Mouse (Mus musculus): Measurements from ENCODE around the gene Gtf2f2.

- TF ChIP-seq POLR2A (IDR thresholded peaks at IDR 0.05; ENCODE audit: insufficient read length, low read depth) = no peak
- TF ChIP-seq MYOG (IDR thresholded peaks at IDR 0.05; ENCODE audit: control insufficient read depth in 1 of 3, insufficient read depth in 1 of 3, insufficient read length in 2 of 3, low read depth in 2 of 3) = no peak
- TF ChIP-seq USF1 (IDR thresholded peaks at IDR 0.05; ENCODE audit: low read depth) = no peak
- no peak for TF ChIP-seq E2F4 (IDR thresholded peaks at IDR 0.05; ENCODE audit: insufficient read depth)
- TF ChIP-seq TCF12 (IDR thresholded peaks at IDR 0.05; ENCODE audit: insufficient read depth, poor library complexity, severe bottlenecking) = no peak
- TF ChIP-seq MAX (IDR thresholded peaks at IDR 0.05; ENCODE audit: low read depth) = no peak
- no peak for TF ChIP-seq REST (IDR thresholded peaks at IDR 0.05; ENCODE audit: insufficient read depth, insufficient read length)
- TF ChIP-seq CEBPB (IDR thresholded peaks at IDR 0.05; ENCODE audit: insufficient read depth, poor library complexity, severe bottlenecking) = no peak
Measured at GRCm38 (mm10) chr14:75985112-75985511, 25.6 kb downstream of the Gtf2f2 start.
